In genomic region chr2:33887328-33888099, GRCm38 (mm10) we compare ENCODE assay signal across 7 mouse cellular contexts. TPM values are rescaled to one million over a fixed set of nuclear protein-coding genes. Genes with fewer than 3 reads are reported as not detected.
DNase-seq lines count a peak whose midpoint lies in the region; ATAC-seq and TF ChIP-seq lines count a peak whose summit lies in the region.

Gene Mvb12b (minus strand): TSS chr2:33887946.

- H3K9me3 ChIP-seq in hindbrain, postnatal 0 days (ENCODE audit: low read length): no peaks in the 10 kb centered on the region

- peak; percentile 74 for ATAC-seq in hindbrain, postnatal 0 days
- peak; percentile 49 for ATAC-seq in megakaryocyte-erythroid progenitor cell, adult 5-6 weeks (replicated peaks; ENCODE audit: low FRiP score, low TSS enrichment, poor library complexity, severe bottlenecking)

- DNase-seq in adrenal gland, adult 2 months: peak; percentile 78
- peak; percentile 67 to 72 for DNase-seq in cerebellum, postnatal 36 days
- peak; percentile 26 to 32 for DNase-seq in gastrocnemius, adult 8-10 months (ENCODE audit: low spot score in 2 of 2)
- DNase-seq in hindbrain, postnatal 0 days (ENCODE audit: low spot score): peak; percentile 73
- peak; percentile 37 to 51 for DNase-seq in left cerebral cortex, postnatal 14 days (ENCODE audit: low spot score in 2 of 2)
- peak; percentile 74 for DNase-seq in right cerebral cortex, postnatal 25 days

- peak within 1 kb of the TSS; percentile 99 for H3K9ac ChIP-seq in hindbrain, postnatal 0 days (replicated peaks; ENCODE audit: low read length)

- peak within 1 kb of the TSS; percentile 99 for H3K27ac ChIP-seq in hindbrain, postnatal 0 days

- intact Hi-C loops in left cerebral cortex, postnatal 14 days (cut with DNase I): loop anchor here (5.0 kb wide), 1 partner anchor 65 kb away; no protein-coding TSS in a partner anchor

- H3K4me2 ChIP-seq in hindbrain, postnatal 0 days (ENCODE audit: low read depth, low read length): peak within 1 kb of the TSS; percentile 93

- peak within 1 kb of the TSS; percentile 82 for H3K4me3 ChIP-seq in hindbrain, postnatal 0 days (ENCODE audit: low read length)

- no peaks in the 10 kb centered on the region for H3K27me3 ChIP-seq in hindbrain, postnatal 0 days (ENCODE audit: insufficient read depth, low read length)

- peaks cover 26% of the 10 kb centered on the region for H3K4me1 ChIP-seq in hindbrain, postnatal 0 days (ENCODE audit: insufficient read depth, low read length)

- TF ChIP-seq CTCF in hindbrain, postnatal 0 days (IDR thresholded peaks at IDR 0.05; ENCODE audit: low read depth): no peak

- under 1% methylated on average over 25 of the region's 67 CpGs for WGBS in hindbrain, postnatal 0 days

- H3K36me3 ChIP-seq in hindbrain, postnatal 0 days (ENCODE audit: insufficient read depth, low read length): no peaks in the 10 kb centered on the region

RNA-seq across cellular contexts. Expression of gene Mvb12b, which starts in this region (rescaled TPM):
- total RNA-seq in adrenal gland, adult 2 months (2021): 10 to 100 TPM; 16.3 to 23.3 TPM
- polyA plus RNA-seq in adrenal gland, adult 2 months (2012; rRNA removed): 27.8 and 41.3 TPM in 2 replicates
- 10 to 100 TPM; 31.9 to 41.4 (median 34.4) TPM for total RNA-seq in gastrocnemius, adult 8-10 months (2022)
- 134 and 142 TPM in 2 replicates for total RNA-seq in hindbrain, postnatal 0 days (2014; rRNA removed)
- 55.4 and 64.1 TPM in 2 replicates for polyA plus RNA-seq in hindbrain, postnatal 0 days (2015; fragmentation: Nextera tagmentation; extraction: Ambion mirVana)
- total RNA-seq in left cerebral cortex, postnatal 14 days (2021): 10 to 100 TPM; 91.3 to 97.1 TPM
- total RNA-seq in megakaryocyte-erythroid progenitor cell, adult 5-6 weeks (2014; fragmentation: Nextera tagmentation): 43.6 and 57.1 TPM in 2 replicates
- total RNA-seq in megakaryocyte-erythroid progenitor cell, adult 5-6 weeks (2017): 11.3 and 15.2 TPM in 2 replicates

Comparison
In these comparisons a context has a peak if more than half of its experiments do, and no peak if none do; other contexts are left out.
1. Peak in every context shown above with its lines: DNase-seq, ATAC-seq, H3K4me3 ChIP-seq and H3K27ac ChIP-seq.